Mouse (Mus musculus): Measurements from ENCODE around the gene Daam1. TPM values are rescaled to one million over a fixed set of nuclear protein-coding genes. Genes with fewer than 3 reads are reported as not detected.

The Daam1 gene
- polyA plus RNA-seq, 1 experiment: 15.1 TPM

GRCm38 (mm10) chr12:71867345-71868240, 36.7 kb downstream of the Daam1 start:
- H3K4me3 ChIP-seq (ENCODE audit: insufficient read depth, low read length): no peak overlapping the region
- TF ChIP-seq POLR2A (IDR thresholded peaks at IDR 0.05; ENCODE audit: borderline replicate concordance, low read depth, low read length): no peak
- H3K27ac ChIP-seq (ENCODE audit: insufficient read depth, low read depth, low read length): no peak overlapping the region
- peaks cover 24% of the 10 kb centered on the region for H3K4me1 ChIP-seq (ENCODE audit: control insufficient read depth, insufficient read depth, low read length)

GRCm38 (mm10) chr12:71870644-71871043, 39.8 kb downstream of the Daam1 start:
- H3K4me1 ChIP-seq (ENCODE audit: control insufficient read depth, insufficient read depth, low read length): peaks cover 12% of the 10 kb centered on the region
- no peak overlapping the region for H3K4me3 ChIP-seq (ENCODE audit: insufficient read depth, low read length)
- TF ChIP-seq CTCF (IDR thresholded peaks at IDR 0.05; ENCODE audit: low read depth, low read length) (no peak), POLR2A (IDR thresholded peaks at IDR 0.05; ENCODE audit: borderline replicate concordance, low read depth, low read length) (no peak)
- H3K27ac ChIP-seq (ENCODE audit: insufficient read depth, low read depth, low read length): no peak overlapping the region

GRCm38 (mm10) chr12:71872330-71872729, 41.5 kb downstream of the Daam1 start:
- peaks cover 7% of the 10 kb centered on the region for H3K4me1 ChIP-seq (ENCODE audit: control insufficient read depth, insufficient read depth, low read length)
- no peak overlapping the region for H3K4me3 ChIP-seq (ENCODE audit: insufficient read depth, low read length)
- H3K27ac ChIP-seq (ENCODE audit: insufficient read depth, low read depth, low read length): no peak overlapping the region
- TF ChIP-seq POLR2A (IDR thresholded peaks at IDR 0.05; ENCODE audit: borderline replicate concordance, low read depth, low read length) (no peak), CTCF (IDR thresholded peaks at IDR 0.05; ENCODE audit: low read depth, low read length) (no peak)

GRCm38 (mm10) chr12:71874561-71874960, 43.7 kb downstream of the Daam1 start:
- Histone ChIP-seq H3K27ac (ENCODE audit: insufficient read depth, low read depth, low read length) (no peak overlapping the region), H3K4me1 (ENCODE audit: control insufficient read depth, insufficient read depth, low read length) (no peaks in the 10 kb centered on the region), H3K4me3 (ENCODE audit: insufficient read depth, low read length) (no peak overlapping the region)
- TF ChIP-seq CTCF (IDR thresholded peaks at IDR 0.05; ENCODE audit: low read depth, low read length) (no peak), POLR2A (IDR thresholded peaks at IDR 0.05; ENCODE audit: borderline replicate concordance, low read depth, low read length) (no peak)

- TF ChIP-seq CTCF (IDR thresholded peaks at IDR 0.05; ENCODE audit: low read depth, low read length): no peak
- TF ChIP-seq POLR2A (IDR thresholded peaks at IDR 0.05; ENCODE audit: borderline replicate concordance, low read depth, low read length): no peak
- no peak overlapping the region for H3K4me3 ChIP-seq (ENCODE audit: insufficient read depth, low read length)
- no peak overlapping the region for H3K27ac ChIP-seq (ENCODE audit: insufficient read depth, low read depth, low read length)
- no peaks in the 10 kb centered on the region for H3K4me1 ChIP-seq (ENCODE audit: control insufficient read depth, insufficient read depth, low read length)
Measured at GRCm38 (mm10) chr12:71874984-71875383, 44.1 kb downstream of the Daam1 start.

- Histone ChIP-seq H3K27ac (ENCODE audit: insufficient read depth, low read depth, low read length) (no peak overlapping the region), H3K4me1 (ENCODE audit: control insufficient read depth, insufficient read depth, low read length) (no peaks in the 10 kb centered on the region), H3K4me3 (ENCODE audit: insufficient read depth, low read length) (no peak overlapping the region)
- TF ChIP-seq CTCF (IDR thresholded peaks at IDR 0.05; ENCODE audit: low read depth, low read length): no peak
- no peak for TF ChIP-seq POLR2A (IDR thresholded peaks at IDR 0.05; ENCODE audit: borderline replicate concordance, low read depth, low read length)
Measured at GRCm38 (mm10) chr12:71875761-71876489, 45.0 kb downstream of the Daam1 start.

- H3K27ac ChIP-seq (ENCODE audit: insufficient read depth, low read depth, low read length): no peak overlapping the region
- TF ChIP-seq CTCF (IDR thresholded peaks at IDR 0.05; ENCODE audit: low read depth, low read length) (no peak), POLR2A (IDR thresholded peaks at IDR 0.05; ENCODE audit: borderline replicate concordance, low read depth, low read length) (no peak)
- H3K4me1 ChIP-seq (ENCODE audit: control insufficient read depth, insufficient read depth, low read length): peaks cover 15% of the 10 kb centered on the region
- no peak overlapping the region for H3K4me3 ChIP-seq (ENCODE audit: insufficient read depth, low read length)
Measured at GRCm38 (mm10) chr12:71880987-71881386, 50.1 kb downstream of the Daam1 start.

GRCm38 (mm10) chr12:71881477-71881876, 50.6 kb downstream of the Daam1 start:
- H3K27ac ChIP-seq (ENCODE audit: insufficient read depth, low read depth, low read length): no peak overlapping the region
- no peak overlapping the region for H3K4me3 ChIP-seq (ENCODE audit: insufficient read depth, low read length)
- TF ChIP-seq POLR2A (IDR thresholded peaks at IDR 0.05; ENCODE audit: borderline replicate concordance, low read depth, low read length) (no peak), CTCF (IDR thresholded peaks at IDR 0.05; ENCODE audit: low read depth, low read length) (no peak)
- H3K4me1 ChIP-seq (ENCODE audit: control insufficient read depth, insufficient read depth, low read length): peaks cover 20% of the 10 kb centered on the region

GRCm38 (mm10) chr12:71883066-71883711, 52.3 kb downstream of the Daam1 start:
- TF ChIP-seq POLR2A (IDR thresholded peaks at IDR 0.05; ENCODE audit: borderline replicate concordance, low read depth, low read length): no peak
- TF ChIP-seq CTCF (IDR thresholded peaks at IDR 0.05; ENCODE audit: low read depth, low read length): no peak
- H3K4me1 ChIP-seq (ENCODE audit: control insufficient read depth, insufficient read depth, low read length): peaks cover 37% of the 10 kb centered on the region
- no peak overlapping the region for H3K27ac ChIP-seq (ENCODE audit: insufficient read depth, low read depth, low read length)
- H3K4me3 ChIP-seq (ENCODE audit: insufficient read depth, low read length): no peak overlapping the region
